Mouse (Mus musculus): ENCODE measurements around the gene 4921536K21Rik. TPM values are rescaled to one million over a fixed set of nuclear protein-coding genes. Genes with fewer than 3 reads are reported as not detected.

The 4921536K21Rik gene
- 1.0 and 2.1 TPM in 2 replicates for polyA plus RNA-seq (2012; ENCODE audit: insufficient read depth, insufficient read length, missing spikeins)

DNA sequence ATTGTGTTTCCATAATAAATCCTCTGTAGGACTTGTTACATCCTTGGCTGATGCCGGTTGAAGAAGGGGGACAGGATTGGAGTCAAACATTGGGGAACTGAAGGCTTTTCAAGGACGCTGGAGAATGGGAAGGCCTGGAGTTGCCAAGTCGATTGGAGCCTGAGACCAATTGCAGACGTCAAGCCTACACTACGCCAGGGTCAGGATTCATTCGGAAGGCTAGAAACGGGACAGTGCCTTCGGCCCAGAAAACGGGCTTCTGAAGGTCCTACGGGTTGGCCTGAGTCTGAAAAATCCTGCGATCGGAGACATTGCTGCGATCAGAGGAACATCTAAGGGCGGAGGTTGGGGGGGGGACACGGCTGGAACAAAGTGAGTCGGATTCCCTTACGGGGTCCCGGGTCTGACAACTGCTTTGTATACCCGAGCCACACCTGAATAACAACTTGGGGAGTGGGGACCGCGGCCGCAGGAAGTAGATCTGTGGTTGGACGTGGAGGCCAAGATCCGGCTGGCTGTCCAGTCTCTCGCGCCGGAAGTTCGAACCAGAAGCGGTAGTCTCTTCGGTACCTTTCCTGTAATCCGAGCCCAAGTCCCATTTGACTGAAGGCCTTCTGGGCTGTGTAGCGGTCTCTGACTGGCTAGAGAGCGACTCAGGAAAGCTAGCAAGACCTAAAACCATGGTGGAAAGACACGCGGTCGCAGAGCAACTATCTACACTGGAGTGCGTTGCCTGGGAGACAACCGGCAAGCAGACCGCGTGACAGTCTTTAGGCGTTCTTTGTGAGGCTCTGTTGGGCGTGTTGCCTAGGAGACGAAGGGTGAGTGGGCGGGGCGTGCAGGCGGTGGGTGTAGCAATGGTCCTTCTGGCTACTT is at the start of gene 4921536K21Rik, which contains the start of gene Dusp18:
Gene 4921536K21Rik (minus strand): TSS at position 693 of the 876 bp plus-strand sequence.
Gene Dusp18 (plus strand): TSS at position 835 of the 876 bp plus-strand sequence.
- H3K4me1 ChIP-seq (ENCODE audit: control insufficient read depth, insufficient read depth, insufficient read length, low read length): 0 out of 2 replicates have a peak, but pooled peaks cover 4% of the 10 kb centered on the region
- no peak within 1 kb of the TSS for H3K27ac ChIP-seq (replicated peaks; ENCODE audit: low read depth, low read length)
- peak within 1 kb of the TSS; percentile 59 for H3K4me3 ChIP-seq (ENCODE audit: insufficient read depth, low read depth, low read length)

DNA sequence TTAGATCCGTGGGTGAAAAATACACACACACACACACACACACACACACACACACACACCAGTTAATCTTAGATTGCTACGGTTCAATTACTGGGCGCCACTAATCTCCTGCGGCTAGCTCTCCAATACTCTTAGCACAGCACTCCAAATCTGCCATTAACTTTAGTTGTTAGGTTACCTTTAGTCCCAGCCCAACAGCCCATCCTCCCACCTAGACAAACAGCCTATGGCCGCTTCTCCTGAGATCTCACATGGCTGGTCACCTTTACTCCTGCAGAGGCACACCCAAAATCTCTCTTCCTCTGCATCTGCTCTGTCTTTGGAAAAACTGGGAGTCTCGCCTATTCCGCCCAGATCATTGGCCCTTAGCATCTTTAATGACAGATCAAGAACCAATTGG is 46.5 kb upstream of the 4921536K21Rik start:
- Histone ChIP-seq H3K4me3 (ENCODE audit: insufficient read depth, low read depth, low read length) (no peak overlapping the region), H3K27ac (replicated peaks; ENCODE audit: low read depth, low read length) (no peak overlapping the region), H3K4me1 (ENCODE audit: control insufficient read depth, insufficient read depth, insufficient read length, low read length) (no peaks in the 10 kb centered on the region)

DNA sequence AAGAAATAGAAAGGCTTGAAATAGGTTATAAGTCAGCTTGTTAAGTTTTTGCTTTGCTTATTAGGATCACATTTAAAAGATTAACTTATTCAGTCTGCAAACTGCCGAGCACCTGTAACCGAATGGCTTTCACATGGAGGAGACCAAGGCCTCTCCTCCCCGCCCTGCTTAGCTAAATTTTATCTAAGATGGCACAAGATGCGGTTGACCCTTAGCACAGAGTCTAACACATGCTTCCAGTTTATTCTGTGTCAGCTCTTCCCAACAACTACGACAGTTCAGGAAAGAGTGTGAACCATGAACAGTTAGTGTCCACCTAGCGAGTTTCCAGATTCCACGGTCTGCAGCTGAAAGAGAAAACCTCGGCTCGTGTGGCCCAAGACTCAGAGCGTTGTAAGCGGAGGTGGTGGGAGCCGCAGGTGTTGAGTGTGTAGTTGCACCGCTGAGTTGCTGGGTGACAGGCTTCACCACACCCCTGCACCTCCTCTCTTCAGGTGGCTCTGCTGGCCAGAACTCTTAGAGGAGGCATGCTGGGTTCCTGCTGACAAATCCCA is 42.5 kb upstream of the 4921536K21Rik start:
- H3K27ac ChIP-seq (replicated peaks; ENCODE audit: low read depth, low read length): no peak overlapping the region
- H3K4me1 ChIP-seq (ENCODE audit: control insufficient read depth, insufficient read depth, insufficient read length, low read length): no peaks in the 10 kb centered on the region
- no peak overlapping the region for H3K4me3 ChIP-seq (ENCODE audit: insufficient read depth, low read depth, low read length)

GRCm38 (mm10) chr11:3936318-3936717 is 41.4 kb upstream of the 4921536K21Rik start:
- H3K27ac ChIP-seq (replicated peaks; ENCODE audit: low read depth, low read length): no peak overlapping the region

DNA sequence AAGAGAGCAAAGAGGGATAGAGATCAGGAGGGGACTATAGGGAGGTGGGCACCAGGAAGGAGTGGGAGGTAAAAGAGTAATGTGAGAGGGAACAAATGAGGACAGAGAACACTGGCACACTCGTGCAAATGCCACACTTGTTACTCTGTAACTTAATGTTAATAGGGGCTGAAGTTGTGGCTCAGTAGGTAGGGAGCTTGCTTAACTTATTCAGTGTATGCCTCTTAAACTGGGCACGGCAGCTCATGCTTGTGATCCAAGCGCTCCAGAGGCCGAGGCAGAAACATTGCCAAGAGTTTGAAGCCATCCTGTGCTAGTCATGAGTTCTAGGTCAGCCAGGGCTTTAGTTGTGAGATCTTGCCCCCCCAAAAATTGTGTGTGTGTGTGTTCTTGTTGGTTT is 40.2 kb upstream of the 4921536K21Rik start:
- Histone ChIP-seq H3K27ac (replicated peaks; ENCODE audit: low read depth, low read length) (no peak overlapping the region), H3K4me1 (ENCODE audit: control insufficient read depth, insufficient read depth, insufficient read length, low read length) (peaks cover 3% of the 10 kb centered on the region; the same call in 1 of the 2 replicates), H3K4me3 (ENCODE audit: insufficient read depth, low read depth, low read length) (no peak overlapping the region)

More at GRCm38 (mm10) chr11:3936318-3936717, 41.4 kb upstream of the 4921536K21Rik start:
- no peaks in the 10 kb centered on the region for H3K4me1 ChIP-seq (ENCODE audit: control insufficient read depth, insufficient read depth, insufficient read length, low read length)
- H3K4me3 ChIP-seq (ENCODE audit: insufficient read depth, low read depth, low read length): no peak overlapping the region

- no peak overlapping the region for H3K27ac ChIP-seq (replicated peaks; ENCODE audit: low read depth, low read length)
These were observed 38.9 kb upstream of the 4921536K21Rik start for GRCm38 (mm10) chr11:3933756-3934285.

GRCm38 (mm10) chr11:3931511-3932211 is 36.8 kb upstream of the 4921536K21Rik start, which contains the start of gene Tcn2:
TSS of gene Tcn2 (minus strand) at chr11:3932159.
- Histone ChIP-seq H3K27ac (replicated peaks; ENCODE audit: low read depth, low read length) (no peak within 1 kb of the TSS; the same call in 1 of the 2 replicates), H3K4me3 (ENCODE audit: insufficient read depth, low read depth, low read length) (peak within 1 kb of the TSS; percentile 51), H3K4me1 (ENCODE audit: control insufficient read depth, insufficient read depth, insufficient read length, low read length) (peaks cover 3% of the 10 kb centered on the region; the same call in 1 of the 2 replicates)

More at GRCm38 (mm10) chr11:3933756-3934285, 38.9 kb upstream of the 4921536K21Rik start:
- peaks cover 3% of the 10 kb centered on the region; the same call in 1 of the 2 replicates for H3K4me1 ChIP-seq (ENCODE audit: control insufficient read depth, insufficient read depth, insufficient read length, low read length)
- no peak overlapping the region for H3K4me3 ChIP-seq (ENCODE audit: insufficient read depth, low read depth, low read length)

DNA sequence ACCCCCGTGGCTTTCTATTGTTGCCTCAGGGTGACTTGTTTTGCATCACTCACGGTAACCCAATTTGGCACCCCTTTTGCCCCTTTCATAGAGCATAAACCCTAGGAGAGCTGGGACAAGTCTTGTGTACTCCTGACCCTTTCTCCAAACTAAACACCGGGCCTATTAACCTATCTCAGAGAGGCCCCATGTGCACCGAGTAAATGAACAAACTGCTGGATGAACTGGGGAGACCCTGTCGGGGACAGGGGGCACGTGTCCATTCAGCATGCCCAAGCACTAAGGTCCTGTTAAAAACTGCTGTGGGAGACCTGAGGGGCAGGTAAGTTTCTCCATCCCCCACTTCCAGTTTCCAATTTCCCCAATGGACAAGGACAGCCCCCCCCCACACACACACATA is 36.0 kb upstream of the 4921536K21Rik start:
- Histone ChIP-seq H3K27ac (replicated peaks; ENCODE audit: low read depth, low read length) (no peak overlapping the region), H3K4me3 (ENCODE audit: insufficient read depth, low read depth, low read length) (peak overlapping the region; percentile 51), H3K4me1 (ENCODE audit: control insufficient read depth, insufficient read depth, insufficient read length, low read length) (peaks cover 3% of the 10 kb centered on the region; the same call in 1 of the 2 replicates)

DNA sequence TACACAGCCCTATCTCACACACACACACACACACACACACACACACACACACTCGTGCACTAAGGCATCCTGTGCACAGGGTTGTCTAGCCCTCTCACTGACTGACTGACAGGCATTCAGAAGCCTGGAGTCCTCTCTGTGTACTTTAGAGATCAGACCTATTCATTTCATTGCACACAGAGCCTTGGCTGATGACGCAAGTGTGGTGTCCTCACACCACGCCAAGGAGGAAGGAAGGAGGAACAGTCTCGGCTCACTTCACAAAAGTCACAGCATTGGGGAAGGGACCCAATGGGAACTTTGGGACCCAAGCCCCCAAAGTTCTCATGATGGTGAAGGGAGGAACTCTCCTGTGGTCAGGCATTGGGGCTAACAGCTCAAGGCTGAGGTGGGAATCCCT is 35.1 kb upstream of the 4921536K21Rik start:
- Histone ChIP-seq H3K27ac (replicated peaks; ENCODE audit: low read depth, low read length) (0 out of 2 replicates have a peak overlapping the region, but pooled peaks have one; percentile 3), H3K4me1 (ENCODE audit: control insufficient read depth, insufficient read depth, insufficient read length, low read length) (peaks cover 3% of the 10 kb centered on the region; the same call in 1 of the 2 replicates), H3K4me3 (ENCODE audit: insufficient read depth, low read depth, low read length) (no peak overlapping the region)

DNA sequence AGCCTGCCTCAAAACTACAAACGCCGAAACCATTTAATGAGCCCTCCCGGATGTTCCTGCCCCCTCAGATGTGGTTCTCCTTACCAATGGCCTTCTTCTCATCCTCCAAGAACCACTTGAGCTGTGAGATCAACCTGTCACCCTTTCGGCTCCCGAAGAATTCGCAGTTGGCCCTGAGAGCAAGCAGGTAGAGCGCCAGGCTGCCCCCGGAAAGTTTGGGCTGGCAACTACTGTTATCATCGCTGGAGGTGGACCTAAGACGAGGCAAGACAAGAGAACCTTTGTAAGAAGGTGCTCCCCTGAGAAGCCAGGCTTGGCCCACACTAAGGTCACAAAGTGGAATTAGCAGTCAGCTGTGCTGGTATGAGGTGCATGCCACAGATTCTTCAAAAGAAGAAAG is 31.0 kb upstream of the 4921536K21Rik start:
- no peak overlapping the region for H3K4me3 ChIP-seq (ENCODE audit: insufficient read depth, low read depth, low read length)
- H3K4me1 ChIP-seq (ENCODE audit: control insufficient read depth, insufficient read depth, insufficient read length, low read length): peaks cover 3% of the 10 kb centered on the region; the same call in 1 of the 2 replicates
- H3K27ac ChIP-seq (replicated peaks; ENCODE audit: low read depth, low read length): no peak overlapping the region

- no peak overlapping the region for H3K4me3 ChIP-seq (ENCODE audit: insufficient read depth, low read depth, low read length)
- H3K4me1 ChIP-seq (ENCODE audit: control insufficient read depth, insufficient read depth, insufficient read length, low read length): no peaks in the 10 kb centered on the region
- H3K27ac ChIP-seq (replicated peaks; ENCODE audit: low read depth, low read length): no peak overlapping the region
These were observed 27.8 kb upstream of the 4921536K21Rik start for GRCm38 (mm10) chr11:3922731-3923130.

DNA sequence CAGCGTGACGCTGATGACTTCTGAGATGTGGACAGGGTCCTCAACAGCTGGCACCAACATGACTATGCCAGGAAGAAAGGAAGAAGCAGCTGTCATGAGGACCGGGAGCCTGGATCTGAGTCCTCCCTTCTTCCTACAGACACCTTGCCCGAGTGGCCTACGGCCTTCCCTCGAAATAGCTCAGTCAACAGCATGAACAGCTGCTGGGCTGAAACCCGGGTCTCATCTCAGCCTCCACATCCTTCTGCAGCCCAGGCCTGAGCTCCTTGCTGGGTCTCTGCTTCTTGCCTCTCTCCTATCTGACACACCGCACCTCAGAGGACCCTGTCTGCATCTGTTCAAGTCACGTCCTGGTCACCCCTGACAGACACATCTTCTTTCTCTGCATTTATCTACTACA is 27.2 kb upstream of the 4921536K21Rik start:
- Histone ChIP-seq H3K27ac (replicated peaks; ENCODE audit: low read depth, low read length) (no peak overlapping the region), H3K4me3 (ENCODE audit: insufficient read depth, low read depth, low read length) (no peak overlapping the region), H3K4me1 (ENCODE audit: control insufficient read depth, insufficient read depth, insufficient read length, low read length) (no peaks in the 10 kb centered on the region)

DNA sequence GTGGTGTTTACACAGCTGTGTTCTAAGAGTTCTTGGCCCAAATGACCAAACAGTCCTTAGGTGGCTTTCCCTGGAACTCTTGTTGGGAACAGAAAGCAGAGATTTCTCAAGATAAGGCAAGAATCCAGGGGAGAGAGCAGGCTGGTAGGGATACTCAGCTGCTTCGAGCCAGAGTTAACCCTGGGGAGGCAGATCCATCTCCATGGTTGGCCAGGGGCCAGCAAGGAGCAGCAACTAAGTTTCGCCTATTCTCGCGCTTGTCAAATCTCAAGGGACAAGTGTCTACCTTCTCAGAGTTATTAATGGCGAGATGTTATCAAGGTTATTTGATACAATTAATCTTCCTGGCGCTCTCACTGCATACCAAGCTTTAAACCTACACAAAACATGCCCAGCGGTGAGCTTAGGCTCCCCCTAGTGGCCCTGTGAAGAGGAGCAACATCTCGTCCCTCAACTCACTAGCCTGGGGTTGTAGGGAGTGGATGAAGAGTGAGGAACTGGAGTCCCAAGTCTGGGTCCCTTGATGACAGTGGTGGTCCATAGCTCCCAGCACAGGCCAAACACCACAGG is 26.5 kb upstream of the 4921536K21Rik start:
- Histone ChIP-seq H3K4me1 (ENCODE audit: control insufficient read depth, insufficient read depth, insufficient read length, low read length) (no peaks in the 10 kb centered on the region), H3K27ac (replicated peaks; ENCODE audit: low read depth, low read length) (no peak overlapping the region)

GRCm38 (mm10) chr11:3920476-3920875 is 25.6 kb upstream of the 4921536K21Rik start:
- Histone ChIP-seq H3K27ac (replicated peaks; ENCODE audit: low read depth, low read length) (no peak overlapping the region), H3K4me1 (ENCODE audit: control insufficient read depth, insufficient read depth, insufficient read length, low read length) (no peaks in the 10 kb centered on the region), H3K4me3 (ENCODE audit: insufficient read depth, low read depth, low read length) (no peak overlapping the region)

More for the DNA sequence above, 26.5 kb upstream of the 4921536K21Rik start:
- no peak overlapping the region for H3K4me3 ChIP-seq (ENCODE audit: insufficient read depth, low read depth, low read length)

Data from brown adipose tissue, adult 24 weeks (tissue).